Mouse (Mus musculus) cerebellum, adult 2 months (tissue): Measurements from ENCODE around the gene Gm20547. TPM values are rescaled to one million over a fixed set of nuclear protein-coding genes. Genes with fewer than 3 reads are reported as not detected.

Experiments
- DNase-seq, 2 experiments: peaks; one replicate each; pipeline ENCODE4 v3.0.0; 2021
- H3K27ac ChIP-seq: fragments of 200-500 bp; 2 replicates; pipeline ENCODE4 v1.5.1; 2012; ENCODE audit warnings: low read length, control low read depth, inconsistent platforms; ENCODE audit not compliant: insufficient read depth
- H3K27me3 ChIP-seq: fragments of 200-500 bp; 2 replicates; pipeline ENCODE4 v1.6.1; 2012; ENCODE audit warnings: inconsistent platforms, mild to moderate bottlenecking, low read length, moderate library complexity; ENCODE audit not compliant: control insufficient read depth, insufficient read depth
- H3K4me1 ChIP-seq: fragments of 200-500 bp; 2 replicates; pipeline ENCODE4 v1.6.1; 2011; ENCODE audit warnings: low read length; ENCODE audit not compliant: control insufficient read depth, insufficient read depth
- H3K4me3 ChIP-seq: fragments of 200-500 bp; replicated peaks from 2 replicates; pipeline ENCODE3; 2011; ENCODE audit warnings: mild to moderate bottlenecking, low read depth, low read length, control low read depth; ENCODE audit not compliant: insufficient read depth
- CTCF ChIP-seq: fragments of 200-500 bp; IDR thresholded peaks from 2 replicates; pipeline ENCODE4 v1.5.1; 2011; ENCODE audit warnings: low read depth, mild to moderate bottlenecking, control low read depth, low read length, moderate library complexity, borderline replicate concordance; ENCODE audit not compliant: insufficient read depth
- POLR2A ChIP-seq: fragments of 200-500 bp; IDR thresholded peaks from 2 replicates; pipeline ENCODE4 v1.6.1; 2011; ENCODE audit warnings: low read length, control low read depth, borderline replicate concordance; ENCODE audit not compliant: insufficient read depth
- WGBS: fragments of 180-500 bp; shearing (Covaris S2); methylation state at CpG from one replicate; pipeline ENCODE4 v1.1.7; 2018; 5-methylcytosine and 5-hydroxymethylcytosine counted together
- polyA plus RNA-seq: library from polyadenylated mRNA; depleted of rRNA; stranded (reverse); fragments of >200 nt; gene quantifications from 2 replicates; pipeline ENCODE4 v1.2.3, GENCODE M21; 2012

The Gm20547 gene
- polyA plus RNA-seq, 1 experiment = 0.08 TPM

DNA sequence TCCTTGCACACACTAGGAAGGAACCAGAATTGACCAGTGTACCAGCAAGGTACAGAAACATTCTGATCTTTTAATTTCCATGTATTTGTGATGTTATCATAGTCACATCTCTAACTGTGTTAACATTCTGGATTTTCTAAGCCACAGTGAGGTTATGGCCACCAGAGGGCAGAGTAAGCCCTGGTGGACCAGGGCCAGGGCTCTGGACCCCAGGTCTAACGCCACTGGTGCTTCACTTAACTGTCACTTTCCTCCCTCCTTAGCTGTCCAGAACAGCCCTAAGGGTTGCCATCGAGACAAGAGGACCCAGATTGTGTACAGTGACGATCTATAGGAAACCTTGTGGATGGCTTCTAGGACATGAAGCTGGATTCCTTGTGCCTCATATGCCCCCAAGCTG lies 26.0 kb downstream of the Gm20547 start:
- H3K27ac ChIP-seq = no peak overlapping the region
- no peak for TF ChIP-seq POLR2A
- peak; percentile 74 for TF ChIP-seq CTCF
- H3K4me3 ChIP-seq = no peak overlapping the region
- peak in 1 of 2 experiments; percentile 40 for DNase-seq
- no peaks in the 10 kb centered on the region for H3K4me1 ChIP-seq
- WGBS = 12% methylated on average over 3 of the region's 3 CpGs
- H3K27me3 ChIP-seq = no peaks in the 10 kb centered on the region

DNA sequence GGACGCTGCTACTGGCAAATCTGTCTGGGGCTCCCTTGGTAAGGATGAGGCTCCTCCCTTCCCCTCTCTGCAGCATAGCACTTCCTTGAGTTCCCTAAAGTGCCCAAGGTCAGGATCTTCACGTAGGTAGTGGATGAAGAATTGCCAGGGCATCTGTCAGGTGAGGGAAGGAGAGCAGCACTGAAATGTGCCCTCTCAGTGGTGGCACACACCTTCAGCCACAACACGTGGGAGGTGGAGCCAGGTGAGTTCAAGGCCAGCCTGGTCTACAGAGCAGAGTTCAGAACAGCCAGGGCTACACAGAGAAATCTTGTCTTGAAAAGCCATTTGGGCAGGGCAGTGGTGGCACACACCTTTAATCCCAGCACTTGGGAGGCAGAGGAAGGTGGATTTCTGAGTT lies 27.1 kb downstream of the Gm20547 start:
- Histone ChIP-seq H3K4me1 (no peaks in the 10 kb centered on the region), H3K27me3 (no peaks in the 10 kb centered on the region), H3K27ac (no peak overlapping the region), H3K4me3 (no peak overlapping the region)
- DNase-seq = no peak
- TF ChIP-seq CTCF = no peak
- TF ChIP-seq POLR2A = no peak
- WGBS = 79% methylated on average over 3 of the region's 3 CpGs

DNA sequence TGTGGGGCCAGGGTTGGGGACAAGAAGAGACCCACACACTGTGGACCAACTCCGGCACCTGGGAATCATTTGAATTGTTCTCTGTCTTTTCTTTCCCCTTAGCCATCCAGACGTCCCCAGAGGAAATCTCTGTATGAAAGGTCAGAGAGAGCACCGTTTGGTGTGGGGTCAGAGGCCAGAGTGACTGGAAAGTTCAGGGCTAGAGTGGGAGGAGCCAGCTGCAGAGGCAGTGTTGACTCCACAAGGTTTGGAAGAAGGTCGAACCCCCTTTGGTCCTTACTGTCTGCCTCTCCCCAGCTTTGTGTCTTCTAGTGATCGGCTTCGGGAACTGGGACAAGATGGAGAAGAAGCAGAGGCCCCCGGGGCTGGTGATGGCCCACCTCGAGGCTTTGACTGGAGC lies 28.3 kb downstream of the Gm20547 start:
- no peak for TF ChIP-seq POLR2A
- TF ChIP-seq CTCF = no peak
- DNase-seq = no peak
- no peak overlapping the region for H3K27ac ChIP-seq
- H3K4me1 ChIP-seq = no peaks in the 10 kb centered on the region
- WGBS = 80% methylated on average over 8 of the region's 8 CpGs
- H3K4me3 ChIP-seq = no peak overlapping the region
- no peaks in the 10 kb centered on the region for H3K27me3 ChIP-seq

DNA sequence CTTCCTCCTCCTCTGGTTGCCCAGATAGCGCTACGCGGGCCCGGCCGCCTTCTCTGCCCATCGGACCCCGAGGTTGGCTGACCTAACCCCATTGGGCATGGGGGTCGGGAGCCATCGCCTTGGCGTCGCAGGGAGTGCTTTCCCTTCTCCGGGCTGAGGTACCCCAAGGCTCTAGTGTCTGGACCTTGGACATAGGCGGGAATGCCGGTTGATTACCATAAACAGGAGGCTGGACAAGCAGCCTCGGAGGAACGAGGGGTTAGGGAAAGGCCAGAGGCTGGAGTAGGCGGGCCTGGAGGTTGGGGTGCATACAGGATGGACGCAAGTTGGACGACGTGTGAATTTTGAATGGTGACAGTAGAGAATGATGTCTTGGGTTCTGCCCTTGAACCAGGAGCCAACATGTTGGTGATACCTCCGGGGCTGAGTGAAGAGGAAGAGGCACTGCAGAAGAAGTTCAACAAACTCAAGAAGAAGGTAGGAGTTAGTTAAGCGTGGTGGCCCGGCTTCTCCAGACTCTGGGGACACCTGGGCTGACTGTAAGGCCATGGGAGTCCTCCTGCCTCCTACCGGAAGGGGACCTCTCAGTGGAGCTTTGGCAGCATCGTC lies 31.2 kb downstream of the Gm20547 start:
- Histone ChIP-seq H3K4me1 (no peaks in the 10 kb centered on the region), H3K27me3 (no peaks in the 10 kb centered on the region), H3K4me3 (peak overlapping the region; percentile 77), H3K27ac (peak overlapping the region; percentile 35)
- WGBS = 1% methylated on average over 25 of the region's 25 CpGs
- no peak for TF ChIP-seq CTCF
- TF ChIP-seq POLR2A = no peak
- no peak for DNase-seq

DNA sequence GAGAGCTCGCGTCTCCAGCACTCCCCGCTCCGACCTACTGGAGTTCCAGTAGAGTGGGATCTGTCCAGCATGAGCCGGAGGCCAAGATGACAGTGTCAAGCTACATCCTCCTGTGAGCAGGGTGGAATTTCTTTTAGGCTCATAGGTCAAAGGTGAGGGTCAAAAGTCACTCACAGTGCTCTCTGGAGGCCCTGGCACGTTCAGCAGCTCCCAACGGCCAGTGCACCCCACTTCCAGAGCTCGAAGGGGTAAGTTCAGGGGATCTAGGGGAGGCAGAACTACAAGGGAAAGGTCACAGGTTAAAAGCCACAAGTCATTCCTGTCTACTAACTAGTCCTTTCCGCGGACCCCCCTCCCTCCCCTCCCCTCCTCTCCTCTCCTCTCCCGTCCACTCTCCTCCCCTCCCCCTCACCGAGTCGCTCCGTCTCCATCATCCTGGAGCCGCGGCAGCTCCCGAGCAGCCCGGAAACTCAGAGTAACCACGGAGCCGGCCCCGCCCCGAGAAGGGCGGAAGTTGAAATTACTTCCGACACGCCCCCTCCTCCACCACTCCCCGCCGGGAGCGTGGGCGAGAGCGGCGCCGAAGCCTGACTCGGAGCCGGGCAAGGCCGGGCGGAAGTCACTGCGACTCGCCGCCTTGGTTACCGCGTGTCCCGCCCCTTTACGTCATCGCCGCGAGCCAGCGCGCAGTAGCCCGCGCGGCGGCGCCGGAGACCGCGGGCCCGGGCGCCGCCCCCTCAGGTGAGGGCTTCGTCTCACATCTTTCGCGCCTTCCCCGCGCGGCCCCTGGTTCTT lies 31.9 kb downstream of the Gm20547 start, which contains the start of the genes Skiv2l and Nelfe:
Gene Skiv2l (minus strand): TSS at position 489 of the 795 bp plus-strand sequence.
Gene Nelfe (plus strand): TSS at position 670 of the 795 bp plus-strand sequence.
- Histone ChIP-seq H3K4me1 (no peaks in the 10 kb centered on the region), H3K27ac (peak within 1 kb of the TSS; percentile 35), H3K27me3 (no peaks in the 10 kb centered on the region), H3K4me3 (peak within 1 kb of the TSS; percentile 77)
- TF ChIP-seq POLR2A (peak; percentile 53), CTCF (no peak; the same call in 1 of the 2 replicates)
- DNase-seq = peak; percentile 98
- under 1% methylated on average over 58 of the region's 65 CpGs for WGBS

DNA sequence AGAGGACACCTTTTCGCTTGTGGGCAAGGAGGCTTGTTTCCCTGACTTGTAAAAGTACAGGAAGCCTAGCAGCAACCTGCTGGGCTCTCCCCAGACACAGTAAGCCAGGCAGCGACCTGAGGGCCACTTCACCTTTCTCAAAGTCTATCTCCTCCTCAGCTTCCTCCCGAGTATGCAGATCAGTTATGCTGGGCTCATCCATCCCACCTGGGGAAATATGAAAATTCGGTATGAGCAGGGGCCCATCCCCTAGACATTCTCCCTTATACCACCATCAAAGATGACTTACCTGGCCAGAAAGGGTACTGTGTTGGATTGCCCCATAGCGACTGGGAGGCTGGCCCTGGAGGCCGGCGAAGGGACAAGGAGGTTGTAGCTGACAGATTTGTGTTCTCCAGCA lies 34.2 kb downstream of the Gm20547 start:
- 94% methylated on average over 7 of the region's 7 CpGs for WGBS
- no peak for DNase-seq
- no peak overlapping the region for H3K27ac ChIP-seq
- H3K27me3 ChIP-seq = no peaks in the 10 kb centered on the region
- no peaks in the 10 kb centered on the region for H3K4me1 ChIP-seq
- TF ChIP-seq CTCF (no peak), POLR2A (no peak)
- H3K4me3 ChIP-seq = no peak overlapping the region

DNA sequence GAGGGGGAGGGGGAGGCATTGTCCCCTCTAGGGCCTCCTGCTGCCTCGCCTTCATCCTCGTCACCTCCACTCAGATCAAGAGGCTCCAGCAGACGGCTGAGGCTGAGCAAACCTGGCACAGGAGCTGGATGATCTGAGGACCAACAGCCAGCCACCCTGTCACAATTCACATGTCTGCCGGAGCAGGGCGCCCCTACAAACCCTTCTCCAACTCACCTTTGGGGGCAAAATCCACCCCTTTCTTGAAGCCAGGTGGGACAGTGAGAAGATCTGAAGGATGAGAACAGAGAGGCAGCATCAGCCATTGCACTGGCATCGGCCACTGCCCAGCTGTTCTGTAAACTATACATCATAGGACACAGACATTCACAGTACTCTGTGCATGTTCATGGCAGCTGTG lies 34.6 kb downstream of the Gm20547 start:
- Histone ChIP-seq H3K4me1 (no peaks in the 10 kb centered on the region), H3K27me3 (no peaks in the 10 kb centered on the region), H3K27ac (no peak overlapping the region), H3K4me3 (no peak overlapping the region)
- no peak for TF ChIP-seq POLR2A
- no peak for TF ChIP-seq CTCF
- 86% methylated on average over 6 of the region's 6 CpGs for WGBS
- no peak for DNase-seq

DNA sequence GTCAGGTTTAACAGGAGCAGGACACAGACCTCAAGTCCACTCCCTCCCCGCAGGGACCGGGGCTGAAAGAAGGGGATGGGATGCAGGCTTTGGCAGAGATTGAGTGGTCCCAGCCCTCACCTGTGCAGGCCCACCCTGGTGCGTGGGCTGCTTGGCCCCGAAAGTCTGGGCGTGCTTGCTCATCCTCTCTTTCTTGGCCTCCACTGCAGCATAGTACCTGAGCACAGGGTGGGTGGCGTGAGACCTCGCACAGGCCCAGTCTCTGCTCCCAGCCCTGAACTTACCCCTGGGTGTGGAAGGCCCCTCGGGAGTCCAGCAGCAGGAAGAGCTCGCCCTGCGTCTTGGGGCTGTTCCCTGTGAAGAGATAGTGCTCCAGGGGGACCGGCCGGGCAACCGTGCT lies 37.0 kb downstream of the Gm20547 start:
- no peak overlapping the region for H3K4me3 ChIP-seq
- H3K27ac ChIP-seq = no peak overlapping the region
- no peaks in the 10 kb centered on the region for H3K27me3 ChIP-seq
- DNase-seq = no peak
- no peak for TF ChIP-seq CTCF
- WGBS = 94% methylated on average over 13 of the region's 13 CpGs
- H3K4me1 ChIP-seq = no peaks in the 10 kb centered on the region
